Mouse (Mus musculus): ENCODE measurements around the gene Shank1. TPM values are rescaled to one million over a fixed set of nuclear protein-coding genes. Genes with fewer than 3 reads are reported as not detected.

The Shank1 gene
- polyA plus RNA-seq, 1 experiment from 2014 or later = 9.5 TPM

Other genes with a start within 250 kb of the Shank1 start
- not detected in 2 replicates for gene Klk1b21, start 207.9 kb upstream of the Shank1 start, polyA plus RNA-seq (2014; fragmentation: Nextera tagmentation; extraction: Ambion mirVana)
- not detected in 2 replicates for gene Klk1b22, start 197.6 kb upstream of the Shank1 start, polyA plus RNA-seq (2014; fragmentation: Nextera tagmentation; extraction: Ambion mirVana)
- not detected in 2 replicates for gene Klk1b16, start 173.5 kb upstream of the Shank1 start, polyA plus RNA-seq (2014; fragmentation: Nextera tagmentation; extraction: Ambion mirVana)
- not detected in 2 replicates for gene Klk1b24, start 122.0 kb upstream of the Shank1 start, polyA plus RNA-seq (2014; fragmentation: Nextera tagmentation; extraction: Ambion mirVana)
- gene Klk1b3, start 112.1 kb upstream of the Shank1 start, polyA plus RNA-seq (2014; fragmentation: Nextera tagmentation; extraction: Ambion mirVana) = not detected in 2 replicates
- not detected in 2 replicates for gene Klk1b4, start 102.8 kb upstream of the Shank1 start, polyA plus RNA-seq (2014; fragmentation: Nextera tagmentation; extraction: Ambion mirVana)
- not detected in 2 replicates for gene Klk1b5, start 94.3 kb upstream of the Shank1 start, polyA plus RNA-seq (2014; fragmentation: Nextera tagmentation; extraction: Ambion mirVana)
- not detected in 2 replicates for gene Klk1, start 84.9 kb upstream of the Shank1 start, polyA plus RNA-seq (2014; fragmentation: Nextera tagmentation; extraction: Ambion mirVana)
- not detected in 2 replicates for gene Gm36864, start 74.1 kb upstream of the Shank1 start, polyA plus RNA-seq (2014; fragmentation: Nextera tagmentation; extraction: Ambion mirVana)
- 1.9 and 2.4 TPM in 2 replicates for gene 1700028J19Rik, start 63.6 kb upstream of the Shank1 start, polyA plus RNA-seq (2014; fragmentation: Nextera tagmentation; extraction: Ambion mirVana)
- gene 2410002F23Rik, start 63.5 kb upstream of the Shank1 start, polyA plus RNA-seq (2014; fragmentation: Nextera tagmentation; extraction: Ambion mirVana) = 162 and 186 TPM in 2 replicates
- gene Acp4, start 52.9 kb upstream of the Shank1 start, polyA plus RNA-seq (2014; fragmentation: Nextera tagmentation; extraction: Ambion mirVana) = not detected in 2 replicates
- gene Gm15517, start 48.8 kb upstream of the Shank1 start, polyA plus RNA-seq (2014; fragmentation: Nextera tagmentation; extraction: Ambion mirVana) = not detected in 2 replicates
- gene Clec11a, start 3.4 kb upstream of the Shank1 start, polyA plus RNA-seq (2014; fragmentation: Nextera tagmentation; extraction: Ambion mirVana) = 3.7 and 4.5 TPM in 2 replicates
- gene Syt3, start 73.8 kb downstream of the Shank1 start, polyA plus RNA-seq (2014; fragmentation: Nextera tagmentation; extraction: Ambion mirVana) = 19.0 and 25.3 TPM in 2 replicates
- gene 1700008O03Rik, start 75.6 kb downstream of the Shank1 start, polyA plus RNA-seq (2014; fragmentation: Nextera tagmentation; extraction: Ambion mirVana) = 0.63 and 0.86 TPM in 2 replicates
- gene Lrrc4b, start 118.8 kb downstream of the Shank1 start, polyA plus RNA-seq (2014; fragmentation: Nextera tagmentation; extraction: Ambion mirVana) = 20.8 and 22.1 TPM in 2 replicates
- gene Aspdh, start 155.1 kb downstream of the Shank1 start, polyA plus RNA-seq (2014; fragmentation: Nextera tagmentation; extraction: Ambion mirVana) = 5.3 TPM in 2 replicates
- gene Josd2, start 157.7 kb downstream of the Shank1 start, polyA plus RNA-seq (2014; fragmentation: Nextera tagmentation; extraction: Ambion mirVana) = 49.3 and 50.5 TPM in 2 replicates
- gene Emc10, start 186.3 kb downstream of the Shank1 start, polyA plus RNA-seq (2014; fragmentation: Nextera tagmentation; extraction: Ambion mirVana) = 147 and 154 TPM in 2 replicates
- 13.0 and 24.0 TPM in 2 replicates for gene Fam71e1, start 186.3 kb downstream of the Shank1 start, polyA plus RNA-seq (2014; fragmentation: Nextera tagmentation; extraction: Ambion mirVana)
- gene Mybpc2, start 214.4 kb downstream of the Shank1 start, polyA plus RNA-seq (2014; fragmentation: Nextera tagmentation; extraction: Ambion mirVana) = 0.10 TPM in 2 replicates
- not detected in 2 replicates for gene Spib, start 221.8 kb downstream of the Shank1 start, polyA plus RNA-seq (2014; fragmentation: Nextera tagmentation; extraction: Ambion mirVana)
- gene Pold1, start 238.6 kb downstream of the Shank1 start, polyA plus RNA-seq (2014; fragmentation: Nextera tagmentation; extraction: Ambion mirVana) = 32.6 and 33.0 TPM in 2 replicates
- 72.6 and 78.2 TPM in 2 replicates for gene Nr1h2, start 243.7 kb downstream of the Shank1 start, polyA plus RNA-seq (2014; fragmentation: Nextera tagmentation; extraction: Ambion mirVana)

All from forebrain, embryonic 14.5 days (tissue).